Mouse (Mus musculus): Measurements from ENCODE around the gene Slc37a4.
"Not testable (repeated sequence)": the region's sequence is repeated elsewhere in the genome, so short reads cannot be mapped to it uniquely, and the experiment has no call there.

The Slc37a4 gene

GRCm38 (mm10) chr9:44444402-44445025 lies 47.9 kb downstream of the Slc37a4 start:
- not testable (repeated sequence) for DNase-seq

GRCm38 (mm10) chr9:44450387-44450786 lies 53.7 kb downstream of the Slc37a4 start:
- no peak for DNase-seq

All from right cerebral cortex, postnatal 14 days (tissue).